Mouse (Mus musculus) megakaryocyte-erythroid progenitor cell, adult 5-6 weeks (primary cell): ENCODE data around the gene Polr3gl. TPM values are rescaled to one million over a fixed set of nuclear protein-coding genes. Genes with fewer than 3 reads are reported as not detected.

Experiments
- ATAC-seq: replicated peaks from 2 replicates; pipeline ENCODE4 v1.8.0; 2016; ENCODE audit warnings: mild to moderate bottlenecking, inconsistent platforms; ENCODE audit not compliant: severe bottlenecking, poor library complexity, low FRiP score, low TSS enrichment
- total RNA-seq, 2 experiments: library from RNA; stranded (forward) in 1 of 2; stranded (reverse) in 1 of 2; fragments of 200-1000, 215-1000 nt in 1 of 2; fragments of >200 nt in 1 of 2; fragmentation: Nextera tagmentation in 1 of 2; gene quantifications; 2 replicates each; pipeline ENCODE4 v1.2.3; 2014 to 2017

Polr3gl gene
- total RNA-seq, 2 experiments from 2014 or later: 38.1 to 56.0 TPM

- no peak for ATAC-seq
Observed at GRCm38 (mm10) chr3:96599069-96599393, 5.0 kb upstream of the Polr3gl start.

DNA sequence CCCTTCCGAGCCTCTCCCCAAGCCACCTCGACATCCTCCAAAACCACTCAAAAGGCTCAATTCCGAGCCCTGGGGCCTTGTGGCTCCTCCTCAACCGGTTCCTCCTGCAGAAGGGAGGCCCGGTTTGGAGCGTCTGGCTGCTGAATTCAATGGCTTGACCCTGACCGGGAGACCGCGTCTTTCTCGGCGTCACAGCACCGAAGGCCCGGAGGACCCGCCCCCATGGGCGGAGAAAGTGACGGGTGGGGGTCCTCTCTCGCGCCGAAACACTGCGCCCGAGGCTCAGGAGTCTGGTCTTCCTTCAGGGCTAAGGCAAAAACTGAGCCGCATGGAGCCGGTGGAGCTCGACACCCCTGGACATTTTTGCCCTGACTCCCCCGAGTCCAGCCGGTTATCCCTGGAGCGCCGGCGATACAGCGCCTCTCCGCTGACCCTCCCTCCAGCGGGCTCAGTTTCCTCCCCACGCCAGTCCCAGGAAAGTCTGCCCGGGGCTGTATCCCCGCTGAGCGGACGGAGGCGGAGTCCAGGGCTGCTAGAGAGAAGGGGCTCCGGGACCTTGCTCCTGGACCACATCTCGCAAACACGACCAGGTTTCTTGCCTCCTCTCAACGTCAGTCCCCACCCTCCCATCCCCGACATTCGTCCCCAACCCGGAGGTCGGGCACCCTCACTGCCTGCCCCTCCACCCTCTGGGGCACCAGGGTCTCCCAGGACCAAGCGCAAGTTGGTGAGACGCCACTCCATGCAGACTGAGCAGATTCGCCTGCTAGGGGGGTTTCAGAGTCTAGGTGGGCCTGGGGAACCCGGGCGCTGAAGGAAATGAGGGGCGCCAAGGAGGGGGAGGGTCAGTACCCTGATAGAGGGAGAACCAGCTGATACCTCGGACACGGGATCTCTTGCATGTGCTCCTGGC lies 4.4 kb upstream of the Polr3gl start:
- no peak for ATAC-seq

DNA sequence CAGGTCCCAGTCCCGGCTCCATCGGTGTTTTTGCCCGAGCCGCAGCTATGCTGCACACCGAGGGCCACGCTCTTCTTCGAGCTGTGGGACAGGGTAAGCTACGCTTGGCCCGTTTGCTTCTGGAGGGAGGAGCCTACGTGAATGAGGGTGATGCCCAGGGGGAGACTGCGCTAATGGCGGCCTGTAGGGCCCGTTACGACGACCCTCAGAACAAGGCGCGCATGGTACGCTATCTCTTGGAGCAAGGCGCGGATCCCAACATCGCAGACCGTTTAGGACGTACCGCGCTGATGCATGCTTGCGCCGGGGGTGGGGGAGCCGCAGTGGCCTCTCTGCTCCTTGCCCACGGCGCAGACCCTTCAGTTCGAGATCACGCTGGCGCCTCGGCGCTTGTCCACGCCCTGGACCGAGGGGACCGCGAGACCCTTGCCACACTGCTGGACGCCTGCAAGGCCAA lies 3.5 kb upstream of the Polr3gl start:
- ATAC-seq: no peak

DNA sequence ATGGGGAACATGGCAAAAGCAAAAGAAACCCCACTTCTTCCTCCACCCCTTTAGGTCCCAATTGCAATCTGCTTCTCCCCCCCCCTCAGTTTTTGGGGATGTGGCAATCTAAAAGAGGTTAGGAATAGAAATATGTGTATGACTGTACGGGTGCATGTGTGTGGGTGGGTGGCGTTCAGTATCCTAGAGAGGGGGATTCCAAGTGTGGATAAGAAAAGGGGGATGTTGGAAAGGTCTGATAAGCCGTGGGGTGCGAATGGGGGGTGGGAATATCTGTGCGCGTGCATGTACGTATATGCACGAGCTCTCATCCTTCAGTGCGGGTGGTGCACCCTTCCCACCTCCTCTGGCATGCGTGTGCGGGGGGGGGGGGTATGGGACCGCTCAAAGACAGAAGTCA lies 2.9 kb upstream of the Polr3gl start:
- no peak for ATAC-seq

DNA sequence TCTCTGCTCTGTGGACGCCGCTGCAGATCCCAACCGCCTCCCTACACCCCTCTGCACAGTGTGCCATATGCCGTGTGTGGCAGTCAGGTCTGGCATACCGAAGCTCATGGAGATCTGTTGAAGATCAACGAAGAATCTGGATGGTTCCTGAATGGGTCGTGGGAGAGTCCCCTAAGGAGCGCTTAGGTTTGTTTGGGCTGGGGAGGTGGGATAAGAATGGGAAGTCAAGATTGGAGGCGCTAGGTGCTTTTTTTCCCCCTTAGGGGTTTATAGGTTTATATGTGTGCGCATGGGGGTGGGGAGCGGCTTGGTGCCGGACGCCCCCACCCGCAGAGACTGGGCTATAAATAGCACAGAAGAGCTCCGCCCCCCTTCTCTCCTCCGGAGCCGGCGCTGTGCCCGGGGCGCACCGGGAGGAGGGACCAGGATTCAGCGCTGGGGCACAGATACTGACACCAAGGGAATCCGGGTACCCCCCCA lies 2.3 kb upstream of the Polr3gl start, which contains the start of gene Ankrd34a:
Ankrd34a (plus strand) TSS at position 409 of the 480 bp plus-strand sequence.
- no peak for ATAC-seq

DNA sequence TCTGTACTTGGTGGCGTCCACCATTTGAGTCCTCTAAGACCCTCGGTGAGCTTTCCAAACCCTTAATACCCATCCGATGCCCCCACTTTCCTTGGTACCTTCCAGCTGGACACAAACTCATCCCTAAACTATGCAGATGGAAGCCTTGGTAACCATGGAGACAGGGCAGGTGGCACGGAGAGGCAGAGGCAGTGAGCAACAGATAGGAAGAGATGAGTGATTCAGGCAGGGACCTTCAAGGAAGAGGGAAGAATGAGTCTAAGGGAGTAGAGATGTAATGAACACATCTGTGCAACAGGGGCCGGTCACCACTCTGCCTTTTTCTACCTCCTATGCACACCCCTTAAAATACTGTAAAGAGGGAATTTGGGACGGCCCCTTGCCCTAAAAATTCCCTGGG lies 1.7 kb upstream of the Polr3gl start:
- no peak for ATAC-seq

DNA sequence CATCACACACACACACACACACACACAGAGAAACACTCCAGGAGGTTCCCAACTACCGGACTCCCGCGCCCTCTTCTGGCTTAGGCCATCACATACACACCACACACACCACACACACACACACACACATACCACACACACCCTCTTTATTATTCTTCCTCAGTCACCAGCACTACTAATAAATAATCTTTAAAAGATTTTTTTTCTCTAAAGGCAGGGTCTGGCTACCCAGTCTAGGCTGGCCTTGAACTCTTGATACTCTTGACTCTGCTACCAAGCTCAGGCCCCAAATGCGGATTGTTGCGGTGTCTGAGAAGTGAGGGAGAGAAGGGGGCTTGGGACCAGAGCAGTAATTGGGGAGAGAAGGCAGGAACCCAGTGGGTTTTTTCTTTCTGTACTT lies 870 bp upstream of the Polr3gl start:
- no peak for ATAC-seq

- ATAC-seq: no peak
Observed at GRCm38 (mm10) chr3:96593374-96593773, 607 bp downstream of the Polr3gl start.

- no peak for ATAC-seq
Observed at GRCm38 (mm10) chr3:96590657-96591056, 3.3 kb downstream of the Polr3gl start.

DNA sequence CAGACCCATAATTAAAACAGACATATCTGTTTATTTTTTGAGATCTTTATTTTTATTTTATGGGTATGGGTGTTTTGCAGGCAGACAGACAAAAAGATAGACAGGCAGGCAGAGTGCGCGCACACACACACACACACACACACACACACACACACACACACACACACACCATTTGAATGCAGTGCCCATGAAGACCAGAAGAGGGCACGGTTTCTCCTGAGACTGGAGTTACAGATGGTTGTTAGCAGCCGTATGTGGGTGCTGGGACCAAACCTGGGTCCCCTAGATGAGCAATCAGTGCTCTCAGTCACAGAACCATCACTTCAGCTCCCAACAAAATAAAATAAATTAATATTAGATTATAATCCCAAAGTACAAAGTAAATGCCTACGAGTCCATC lies 10.6 kb downstream of the Polr3gl start:
- no peak for ATAC-seq

GRCm38 (mm10) chr3:96581771-96582515 lies 12.0 kb downstream of the Polr3gl start:
- ATAC-seq: no peak

DNA sequence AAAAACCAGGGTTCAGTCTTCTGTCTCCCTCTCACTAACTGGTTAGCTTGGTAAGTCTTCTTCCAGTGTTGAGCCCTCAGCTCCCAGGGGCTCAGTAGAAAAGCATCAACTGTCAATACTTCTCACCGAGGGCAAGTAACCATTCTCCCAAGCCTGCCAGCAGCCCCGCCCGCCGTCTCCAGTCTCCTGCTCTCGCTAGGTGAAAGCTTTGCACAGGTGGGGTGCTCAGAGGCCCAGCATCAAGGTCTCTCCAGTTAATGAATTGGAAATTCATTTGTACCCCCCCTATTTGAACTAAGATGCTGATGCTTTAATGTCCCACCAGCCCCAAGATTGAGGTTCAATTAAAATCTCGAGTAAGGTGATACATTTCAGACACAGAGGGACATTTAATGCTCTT lies 12.8 kb downstream of the Polr3gl start:
- no peak for ATAC-seq

- peak; percentile 79 for ATAC-seq
Observed at GRCm38 (mm10) chr3:96579885-96580454, 14.0 kb downstream of the Polr3gl start.

DNA sequence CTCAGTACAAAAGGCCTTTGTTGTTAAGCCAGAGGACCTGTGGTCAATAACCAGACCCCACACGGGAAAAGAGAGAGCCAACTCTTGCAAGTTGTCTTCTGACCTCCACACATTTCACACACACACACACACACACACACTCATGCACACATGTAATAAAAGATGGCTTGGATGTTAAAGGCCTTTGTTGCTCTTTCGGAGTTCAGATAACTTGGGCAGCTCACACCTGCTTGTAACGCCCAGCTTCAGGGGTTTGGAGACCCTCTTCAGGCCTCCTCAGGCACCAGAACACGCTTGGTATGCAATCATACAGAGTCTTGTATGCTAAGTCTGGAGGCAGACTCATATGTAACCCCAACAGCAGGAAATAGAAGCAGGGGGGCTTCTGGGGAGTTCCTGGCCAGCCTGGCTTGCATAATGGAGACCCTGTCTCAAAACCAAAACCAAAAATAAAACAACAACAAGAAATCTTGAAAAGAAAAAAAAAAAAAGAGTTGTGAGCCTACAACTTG lies 14.7 kb downstream of the Polr3gl start:
- no peak for ATAC-seq

- ATAC-seq: no peak
Observed at GRCm38 (mm10) chr3:96578561-96579238, 15.3 kb downstream of the Polr3gl start.

GRCm38 (mm10) chr3:96577566-96577965 lies 16.4 kb downstream of the Polr3gl start:
- no peak for ATAC-seq

DNA sequence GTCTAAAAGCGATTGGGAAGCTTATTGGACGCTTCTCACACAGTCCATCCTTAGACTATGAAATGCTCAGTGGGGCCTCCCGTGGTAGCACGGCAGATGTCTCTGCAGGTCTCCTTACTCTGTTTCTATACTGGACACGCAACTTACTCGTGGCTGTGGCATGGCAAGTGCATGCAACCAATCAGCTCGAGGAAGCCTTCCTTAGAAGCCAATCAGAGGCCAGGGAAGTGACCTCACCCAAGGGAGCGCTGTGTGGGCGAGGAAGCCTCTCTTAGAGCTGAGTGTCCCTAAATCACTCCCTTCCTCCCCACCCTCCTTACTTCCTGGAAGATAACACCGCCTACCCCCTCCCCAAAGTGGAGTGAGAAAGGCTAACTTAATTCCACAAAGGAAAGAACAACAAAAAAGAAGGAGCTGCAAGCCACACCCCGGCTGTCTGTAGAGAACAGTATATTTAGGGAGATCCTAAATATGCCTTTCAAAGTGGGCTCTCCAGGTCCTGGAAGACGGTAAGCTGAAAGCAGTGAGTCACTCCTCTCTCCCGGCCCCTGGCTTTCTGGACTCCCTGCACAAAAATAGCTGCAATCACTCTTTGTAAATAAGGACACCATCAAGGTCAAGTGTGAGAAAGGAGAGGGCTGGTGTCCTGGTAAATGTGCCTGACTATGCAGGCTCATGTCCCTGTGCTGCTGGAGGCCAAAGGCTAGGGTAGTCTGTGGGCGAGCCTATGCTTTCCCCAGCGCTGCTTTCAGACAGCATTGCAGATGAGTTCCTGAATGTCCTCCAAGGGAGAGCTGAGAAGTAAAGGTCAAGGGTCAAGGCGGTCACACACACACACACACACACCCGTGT lies 17.1 kb downstream of the Polr3gl start, which contains the start of gene Gm16253:
Gm16253 (plus strand) TSS at position 295 of the 852 bp plus-strand sequence.
- ATAC-seq: peak; percentile 93

GRCm38 (mm10) chr3:96576005-96576658 lies 17.8 kb downstream of the Polr3gl start:
- ATAC-seq: 0 out of 2 replicates have a peak, but pooled peaks have one; percentile 7
